Mouse (Mus musculus) embryonic facial prominence, embryonic 10.5 days (tissue): ENCODE data around the gene Irs3. TPM values are rescaled to one million over a fixed set of nuclear protein-coding genes. Genes with fewer than 3 reads are reported as not detected.
"Not testable (repeated sequence)": the region's sequence is repeated elsewhere in the genome, so short reads cannot be mapped to it uniquely, and the experiment has no call there.

Experiments used
- DNase-seq: peaks from one replicate; pipeline ENCODE4 v3.0.0-alpha.2; 2017; ENCODE audit warnings: low spot score
- H3K27ac ChIP-seq: fragments of 300-500 bp; sonication (generic); replicated peaks from 2 replicates; pipeline ENCODE4 v1.5.1; 2016; ENCODE audit warnings: mild to moderate bottlenecking
- H3K27me3 ChIP-seq: fragments of 300-500 bp; sonication (generic); replicated peaks from 2 replicates; pipeline ENCODE4 v1.6.1; 2016; ENCODE audit warnings: low read depth, mild to moderate bottlenecking; ENCODE audit not compliant: poor library complexity, severe bottlenecking
- H3K36me3 ChIP-seq: fragments of 300-500 bp; sonication (generic); replicated peaks from 2 replicates; pipeline ENCODE4 v1.6.1; 2016; ENCODE audit warnings: mild to moderate bottlenecking, moderate library complexity
- H3K4me1 ChIP-seq: fragments of 300-500 bp; sonication (generic); 2 replicates; pipeline ENCODE4 v1.6.1; 2016
- H3K4me3 ChIP-seq: fragments of 300-500 bp; sonication (generic); 2 replicates; pipeline ENCODE4 v1.5.1; 2016; ENCODE audit warnings: mild to moderate bottlenecking, moderate library complexity
- H3K9me3 ChIP-seq: fragments of 300-500 bp; sonication (generic); 2 replicates; pipeline ENCODE4 v1.6.1; 2016; ENCODE audit warnings: mild to moderate bottlenecking
- WGBS: fragments of 180-500 bp; shearing (Covaris S2); methylation state at CpG from one replicate; pipeline ENCODE4 v1.1.7; 2016; 5-methylcytosine and 5-hydroxymethylcytosine counted together
- polyA plus RNA-seq: library from polyadenylated mRNA; unstranded; fragments of >200 nt; fragmentation: Nextera tagmentation; extraction: Ambion mirVana; gene quantifications from 2 replicates; pipeline ENCODE4 v1.2.1, GENCODE M21; 2016

Irs3 gene
- polyA plus RNA-seq, 1 experiment from 2014 or later, result 0.16 TPM

DNA sequence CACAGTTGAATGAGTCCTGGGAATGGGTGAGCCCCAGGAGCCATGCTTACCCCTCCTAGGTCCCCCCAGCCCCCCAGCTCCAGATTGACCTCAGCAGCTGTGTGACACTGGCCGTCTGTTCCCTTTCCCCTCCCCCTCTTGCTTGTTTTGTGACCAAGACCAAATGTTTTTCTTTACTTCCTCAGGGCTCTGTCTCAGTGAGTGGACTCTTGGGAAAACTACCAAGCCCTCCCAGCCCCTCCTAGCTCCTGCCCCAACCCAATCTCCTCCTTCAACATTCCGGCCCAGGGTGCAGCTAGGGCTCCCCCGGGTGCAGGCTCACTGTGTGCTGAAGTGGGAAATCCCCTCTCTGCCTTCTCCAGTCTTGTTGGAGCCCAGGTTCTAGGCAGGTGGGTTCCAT, 14.9 kb downstream of the Irs3 start:
- Histone ChIP-seq H3K9me3 (no peaks in the 10 kb centered on the region), H3K27ac (peak overlapping the region; percentile 93), H3K36me3 (peaks cover 47% of the 10 kb centered on the region), H3K4me3 (peak overlapping the region; percentile 71), H3K4me1 (peaks cover 49% of the 10 kb centered on the region), H3K27me3 (no peaks in the 10 kb centered on the region)
- whole genome bisulfite sequencing, result 33% methylated on average over 3 of the region's 3 CpGs
- DNase-seq, result no peak

- WGBS, result 27% methylated on average over 6 of the region's 6 CpGs
- Histone ChIP-seq H3K27me3 (no peaks in the 10 kb centered on the region), H3K27ac (peak overlapping the region; percentile 93), H3K36me3 (peaks cover 41% of the 10 kb centered on the region), H3K9me3 (no peaks in the 10 kb centered on the region), H3K4me1 (peaks cover 52% of the 10 kb centered on the region), H3K4me3 (peak overlapping the region; percentile 71)
- no peak for DNase-seq
These were observed 15.5 kb downstream of the Irs3 start for GRCm38 (mm10) chr5:137629906-137630545.

- peaks cover 59% of the 10 kb centered on the region for H3K4me1 ChIP-seq
These were observed 16.2 kb downstream of the Irs3 start for GRCm38 (mm10) chr5:137629306-137629721.

GRCm38 (mm10) chr5:137628498-137629305, 16.8 kb downstream of the Irs3 start, which contains the start of the genes Fbxo24, Lrch4 and Gm20605:
Fbxo24 (minus strand) TSS chr5:137629002.
Lrch4 (plus strand) TSS chr5:137629121.
Gm20605 (plus strand) TSS chr5:137629175.
- Histone ChIP-seq H3K9me3 (no peaks in the 10 kb centered on the region), H3K4me3 (peak within 1 kb of the TSS; percentile 71), H3K27me3 (no peaks in the 10 kb centered on the region), H3K27ac (peak within 1 kb of the TSS; percentile 93), H3K4me1 (peaks cover 60% of the 10 kb centered on the region), H3K36me3 (peaks cover 28% of the 10 kb centered on the region)
- under 1% methylated on average over 46 of the region's 46 CpGs for WGBS
- DNase-seq, result peak; percentile 99

More at GRCm38 (mm10) chr5:137629306-137629721, 16.2 kb downstream of the Irs3 start:
- DNase-seq, result peak; percentile 80
- no peaks in the 10 kb centered on the region for H3K9me3 ChIP-seq
- H3K27me3 ChIP-seq, result no peaks in the 10 kb centered on the region
- H3K36me3 ChIP-seq, result peaks cover 34% of the 10 kb centered on the region
- under 1% methylated on average over 23 of the region's 23 CpGs for WGBS
- H3K4me3 ChIP-seq, result peak overlapping the region; percentile 71
- peak overlapping the region; percentile 93 for H3K27ac ChIP-seq

DNA sequence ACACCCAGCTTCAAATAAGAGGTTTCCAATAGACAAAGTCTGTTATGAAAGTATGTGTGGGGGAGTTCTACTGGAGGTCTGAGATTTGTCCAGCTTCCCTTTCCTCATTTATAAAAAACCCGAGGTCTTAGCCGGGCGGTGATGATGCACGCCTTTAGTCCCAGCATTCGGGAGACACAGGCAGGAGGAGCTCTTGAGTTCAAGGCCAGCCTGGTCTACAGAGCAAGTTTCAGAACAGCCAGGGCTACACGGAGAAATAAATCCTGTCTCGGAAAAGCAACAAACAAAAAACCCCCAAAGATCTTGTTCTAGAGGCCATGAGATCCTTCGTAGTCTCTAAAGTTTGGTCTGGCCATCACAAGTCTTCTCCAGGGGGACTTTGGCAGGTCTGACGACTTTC, 17.5 kb downstream of the Irs3 start:
- H3K4me3 ChIP-seq, result peak overlapping the region; percentile 71
- no peaks in the 10 kb centered on the region for H3K27me3 ChIP-seq
- no peak for DNase-seq
- WGBS, result 3% methylated on average over 9 of the region's 9 CpGs
- peaks cover 56% of the 10 kb centered on the region for H3K4me1 ChIP-seq
- peaks cover 21% of the 10 kb centered on the region for H3K36me3 ChIP-seq
- no peaks in the 10 kb centered on the region for H3K9me3 ChIP-seq
- H3K27ac ChIP-seq, result peak overlapping the region; percentile 93

DNA sequence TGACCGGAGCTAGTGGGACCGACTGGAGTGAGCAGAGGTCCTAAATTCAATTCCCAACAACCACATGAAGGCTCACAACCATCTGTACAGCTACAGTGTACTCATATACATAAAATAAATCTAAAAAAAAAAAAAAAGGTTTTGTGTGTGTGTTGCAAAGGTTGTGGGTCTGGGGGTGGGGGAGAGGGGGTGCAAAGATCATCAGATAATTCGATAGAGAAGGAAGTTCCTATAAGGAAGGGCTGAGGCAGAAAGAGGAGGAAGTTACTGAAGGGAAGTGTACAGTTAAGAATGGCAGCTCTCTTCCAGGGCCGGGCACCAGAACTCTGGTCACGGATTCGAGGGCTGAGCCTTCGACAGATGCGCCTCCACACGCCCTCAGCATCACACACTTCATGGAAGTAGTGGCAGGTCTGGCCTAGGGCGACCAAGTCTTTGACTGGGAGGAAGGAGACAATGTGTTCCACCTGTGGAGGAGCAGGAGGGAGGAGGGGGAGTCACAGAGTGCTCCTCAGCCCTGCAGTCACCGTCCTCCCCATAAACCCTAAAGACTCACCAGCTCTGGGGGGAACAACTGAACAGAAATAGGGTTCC, 21.5 kb downstream of the Irs3 start:
- H3K4me1 ChIP-seq, result peaks cover 23% of the 10 kb centered on the region
- H3K27ac ChIP-seq, result peak overlapping the region; percentile 77
- 0 out of 2 replicates have a peak, but pooled peaks cover 3% of the 10 kb centered on the region for H3K27me3 ChIP-seq
- 88% methylated on average over 11 of the region's 11 CpGs for WGBS
- H3K4me3 ChIP-seq, result no peak overlapping the region
- no peaks in the 10 kb centered on the region for H3K36me3 ChIP-seq
- DNase-seq, result no peak
- no peaks in the 10 kb centered on the region for H3K9me3 ChIP-seq

- no peaks in the 10 kb centered on the region for H3K9me3 ChIP-seq
- no peak overlapping the region for H3K4me3 ChIP-seq
- H3K27me3 ChIP-seq, result 0 out of 2 replicates have a peak, but pooled peaks cover 3% of the 10 kb centered on the region
- no peaks in the 10 kb centered on the region for H3K36me3 ChIP-seq
- DNase-seq, result no peak
- no peak overlapping the region for H3K27ac ChIP-seq
- H3K4me1 ChIP-seq, result peaks cover 39% of the 10 kb centered on the region
- WGBS, result 89% methylated on average over 7 of the region's 7 CpGs
These were observed 30.2 kb downstream of the Irs3 start for GRCm38 (mm10) chr5:137615347-137615746.

DNA sequence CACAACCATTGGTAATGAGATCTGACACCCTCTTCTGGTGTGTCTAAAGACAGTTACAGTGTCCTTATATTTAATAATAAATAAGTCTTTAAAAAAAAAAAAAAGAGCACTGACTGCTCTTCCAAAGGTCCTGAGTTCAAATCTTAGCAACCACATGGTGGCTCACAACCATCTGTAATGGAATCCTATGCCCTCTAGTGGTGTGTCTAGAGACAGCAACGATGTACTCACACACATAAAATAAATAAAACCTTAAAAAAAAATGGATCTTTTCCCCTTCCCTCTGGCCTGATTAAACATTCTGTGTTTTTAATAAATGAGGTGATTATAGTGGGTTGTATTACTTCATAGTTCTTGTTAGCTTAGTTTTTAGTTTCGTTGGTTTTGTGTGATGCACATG, 30.6 kb downstream of the Irs3 start:
- H3K9me3 ChIP-seq, H3K36me3 ChIP-seq, H3K4me3 ChIP-seq, H3K27me3 ChIP-seq, DNase-seq, H3K27ac ChIP-seq: not testable (repeated sequence)
- WGBS, result 95% methylated on average over 2 of the region's 2 CpGs
- peaks cover 43% of the 10 kb centered on the region for H3K4me1 ChIP-seq

DNA sequence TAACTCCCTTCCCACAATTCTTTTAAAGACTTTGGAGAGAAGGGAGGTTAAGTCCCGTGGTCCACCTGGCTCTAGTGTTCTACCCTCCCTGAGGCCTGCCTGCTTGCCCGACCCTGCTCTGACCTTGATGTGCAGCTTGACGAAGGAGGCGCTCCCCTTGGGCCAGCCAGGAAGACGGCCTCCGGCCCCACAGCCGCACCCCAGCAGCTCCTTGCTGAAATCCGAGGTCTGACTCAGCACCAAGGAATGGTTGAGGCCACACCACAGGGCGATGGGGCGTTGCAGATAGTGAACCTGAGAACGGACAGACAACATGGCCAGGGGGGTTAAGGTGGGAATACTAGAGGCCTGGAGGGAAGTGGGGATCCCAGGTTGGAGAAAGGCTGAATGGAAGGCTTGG, 32.0 kb downstream of the Irs3 start, which contains the start of gene Pcolce:
TSS of gene Pcolce (minus strand) at position 235 of the 400 bp plus-strand sequence.
- Histone ChIP-seq H3K27me3 (peaks cover 5% of the 10 kb centered on the region), H3K27ac (peak within 1 kb of the TSS; percentile 97), H3K36me3 (no peaks in the 10 kb centered on the region), H3K9me3 (no peaks in the 10 kb centered on the region), H3K4me1 (peaks cover 57% of the 10 kb centered on the region), H3K4me3 (peak within 1 kb of the TSS; percentile 20; the same call in 1 of the 2 replicates)
- DNase-seq, result peak; percentile 35
- whole genome bisulfite sequencing, result 46% methylated on average over 11 of the region's 11 CpGs

GRCm38 (mm10) chr5:137613076-137613475, 32.4 kb downstream of the Irs3 start:
- 61% methylated on average over 5 of the region's 5 CpGs for WGBS

DNA sequence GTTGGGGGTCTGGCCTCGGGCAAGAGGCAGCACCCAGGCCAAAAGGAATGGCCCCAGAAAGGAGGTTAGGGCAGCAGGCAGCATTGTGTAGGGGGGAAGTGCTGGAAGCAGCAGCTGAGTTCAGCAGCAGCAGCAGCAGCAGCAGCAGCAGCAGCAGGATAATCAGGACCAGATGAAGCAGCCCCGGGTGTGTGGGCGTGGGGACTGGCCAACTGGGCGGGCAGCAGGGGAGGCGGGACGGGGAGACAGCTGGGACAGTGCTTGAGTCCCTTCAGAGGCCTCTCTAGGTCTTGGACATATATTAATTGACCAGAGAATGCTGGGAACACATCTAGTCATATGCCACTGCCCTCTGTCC, 34.3 kb downstream of the Irs3 start:
- Histone ChIP-seq H3K4me1 (peaks cover 69% of the 10 kb centered on the region), H3K4me3 (peak overlapping the region; percentile 57), H3K36me3 (peaks cover 23% of the 10 kb centered on the region), H3K27ac (peak overlapping the region; percentile 97), H3K27me3 (peaks cover 21% of the 10 kb centered on the region), H3K9me3 (no peaks in the 10 kb centered on the region)
- DNase-seq, result peak; percentile 93
- 14% methylated on average over 6 of the region's 6 CpGs for WGBS

More at GRCm38 (mm10) chr5:137613076-137613475, 32.4 kb downstream of the Irs3 start:
- Histone ChIP-seq H3K36me3 (peaks cover 4% of the 10 kb centered on the region; the same call in 1 of the 2 replicates), H3K9me3 (no peaks in the 10 kb centered on the region), H3K27ac (peak overlapping the region; percentile 97), H3K4me3 (0 out of 2 replicates have a peak overlapping the region, but pooled peaks have one; percentile 11), H3K27me3 (peaks cover 10% of the 10 kb centered on the region), H3K4me1 (peaks cover 62% of the 10 kb centered on the region)
- DNase-seq, result no peak

DNA sequence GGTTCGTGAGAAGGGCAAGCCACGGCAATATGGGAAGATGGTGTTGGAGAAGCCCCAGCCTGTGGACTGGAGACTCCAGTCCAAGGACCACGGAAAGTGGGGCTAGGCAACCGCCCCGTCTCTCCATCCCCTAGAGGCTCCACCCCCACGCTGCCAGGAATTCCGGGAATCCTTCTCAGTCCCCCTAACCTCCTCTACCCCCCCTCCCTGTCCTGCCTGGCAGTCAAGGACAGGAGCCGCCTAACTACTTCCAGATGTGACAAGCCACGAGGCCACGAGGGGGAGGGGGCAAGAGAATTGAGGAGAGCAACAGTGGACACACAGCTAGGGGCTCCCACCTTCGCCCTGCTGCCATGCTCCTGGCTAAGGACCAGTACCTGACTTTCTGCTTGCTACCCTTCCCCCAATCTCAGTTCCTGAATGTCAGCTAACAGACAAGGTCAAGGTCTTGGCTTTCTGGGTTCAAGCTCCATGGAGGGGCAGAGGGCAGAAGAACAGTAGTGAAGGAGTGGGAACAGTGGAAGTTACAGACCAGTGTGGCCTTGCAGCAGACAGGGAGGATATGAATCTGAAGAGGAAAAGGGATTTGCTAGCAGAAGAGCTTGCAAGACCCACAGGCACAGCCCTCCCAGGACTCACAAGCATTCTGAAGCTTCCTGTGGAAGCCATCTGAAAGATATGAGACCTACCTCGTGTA, 34.8 kb downstream of the Irs3 start:
- H3K36me3 ChIP-seq, result peaks cover 28% of the 10 kb centered on the region
- H3K27ac ChIP-seq, result peak overlapping the region; percentile 97
- peak; percentile 96 for DNase-seq
- H3K9me3 ChIP-seq, result no peaks in the 10 kb centered on the region
- 7% methylated on average over 12 of the region's 12 CpGs for WGBS
- peak overlapping the region; percentile 57 for H3K4me3 ChIP-seq
- H3K4me1 ChIP-seq, result peaks cover 69% of the 10 kb centered on the region
- H3K27me3 ChIP-seq, result peaks cover 21% of the 10 kb centered on the region
